ENCODE assay signal across 9 mouse cellular contexts in genomic region chr1:38936780-38937179, GRCm38 (mm10). TPM values are rescaled to one million over a fixed set of nuclear protein-coding genes. Genes with fewer than 3 reads are reported as not detected.
A peak's percentile ranks its signal among the peaks of the same experiment; 100 is the strongest.
DNase-seq lines count a peak whose midpoint lies in the region; ATAC-seq and TF ChIP-seq lines count a peak whose summit lies in the region.
"Had no signal": no experiment of that assay in that cellular context is flagged by ENCODE, and none has a peak within 500 bp of the region (broad histone marks: within the 10 kb centered on the region; RNA-seq: fewer than 3 reads in every experiment).

No protein-coding gene starts in this region.

- DNase-seq in hindbrain, embryonic 10.5 days (ENCODE audit: low spot score) = peak; percentile 56
- DNase-seq in urinary bladder, postnatal 14 days (ENCODE audit: low spot score) = peak; percentile 28
- DNase-seq in urinary bladder, postnatal 4 days (ENCODE audit: low spot score in 2 of 2) = no peak
- peak; percentile 33 for DNase-seq in c-Kit-positive CD71-positive TER-119-positive erythroid progenitor cells, embryonic 14.5 days (ENCODE audit: low spot score)
- peak; percentile 41 for DNase-seq in forebrain, postnatal 0 days
- DNase-seq in naive thymus-derived CD4-positive, alpha-beta T cell, adult 2 months (ENCODE audit: low read depth) = peak; percentile 80
- peak; percentile 75 for DNase-seq in thymus, postnatal 4 days

- peak; percentile 66 for TF ChIP-seq CTCF in forebrain, postnatal 0 days (IDR thresholded peaks at IDR 0.05; ENCODE audit: low read depth)

- no peaks in the 10 kb centered on the region for H3K36me3 ChIP-seq in hindbrain, embryonic 10.5 days
- no peaks in the 10 kb centered on the region for H3K36me3 ChIP-seq in hindbrain, embryonic 12.5 days
- H3K36me3 ChIP-seq in forebrain, postnatal 0 days (ENCODE audit: insufficient read depth) = no peaks in the 10 kb centered on the region

- no peak overlapping the region for H3K4me3 ChIP-seq in hindbrain, embryonic 10.5 days
- H3K4me3 ChIP-seq in hindbrain, embryonic 12.5 days = no peak overlapping the region
- no peak overlapping the region for H3K4me3 ChIP-seq in forebrain, postnatal 0 days (ENCODE audit: low read depth, low read length)

- no peaks in the 10 kb centered on the region for H3K27me3 ChIP-seq in hindbrain, embryonic 10.5 days (ENCODE audit: insufficient read depth, poor library complexity, severe bottlenecking)
- H3K27me3 ChIP-seq in hindbrain, embryonic 12.5 days = no peaks in the 10 kb centered on the region
- 0 out of 2 replicates have a peak, but pooled peaks cover 3% of the 10 kb centered on the region for H3K27me3 ChIP-seq in forebrain, postnatal 0 days (ENCODE audit: insufficient read depth, low read length)

- H3K4me2 ChIP-seq in hindbrain, embryonic 12.5 days (replicated peaks) = no peak overlapping the region
- no peak overlapping the region for H3K4me2 ChIP-seq in forebrain, postnatal 0 days (ENCODE audit: low read depth)

- ATAC-seq in hindbrain, embryonic 12.5 days (ENCODE audit: low FRiP score) = no peak
- ATAC-seq in forebrain, postnatal 0 days = no peak

- WGBS in hindbrain, embryonic 10.5 days = 26% methylated on average over 6 of the region's 6 CpGs
- WGBS in hindbrain, embryonic 12.5 days = 26% methylated on average over 6 of the region's 6 CpGs
- 26% methylated on average over 6 of the region's 6 CpGs for WGBS in forebrain, postnatal 0 days

- H3K4me1 ChIP-seq in hindbrain, embryonic 10.5 days (replicated peaks) = no peaks in the 10 kb centered on the region
- H3K4me1 ChIP-seq in hindbrain, embryonic 12.5 days = no peaks in the 10 kb centered on the region
- no peaks in the 10 kb centered on the region for H3K4me1 ChIP-seq in forebrain, postnatal 0 days (ENCODE audit: insufficient read depth)

- no peak overlapping the region for H3K27ac ChIP-seq in hindbrain, embryonic 10.5 days
- H3K27ac ChIP-seq in hindbrain, embryonic 12.5 days = no peak overlapping the region
- H3K27ac ChIP-seq in forebrain, postnatal 0 days (ENCODE audit: low read depth, low read length) = no peak overlapping the region

- no peak overlapping the region for H3K9ac ChIP-seq in hindbrain, embryonic 12.5 days
- H3K9ac ChIP-seq in forebrain, postnatal 0 days = no peak overlapping the region

- no peaks in the 10 kb centered on the region for H3K9me3 ChIP-seq in hindbrain, embryonic 10.5 days
- H3K9me3 ChIP-seq in hindbrain, embryonic 12.5 days (replicated peaks) = no peaks in the 10 kb centered on the region
- H3K9me3 ChIP-seq in forebrain, postnatal 0 days (ENCODE audit: low read length) = no peaks in the 10 kb centered on the region

RNA-seq across cellular contexts. Expression of gene Nms, which starts 2.2 kb away (rescaled TPM):
- polyA plus RNA-seq in hindbrain, embryonic 10.5 days (2016; fragmentation: Nextera tagmentation; extraction: Ambion mirVana) = 0.40 and 0.92 TPM in 2 replicates
- polyA plus RNA-seq in hindbrain, embryonic 12.5 days (2016; fragmentation: Nextera tagmentation; extraction: Ambion mirVana) = 0.56 and 1.3 TPM in 2 replicates
- total RNA-seq in forebrain, postnatal 0 days (2014; rRNA removed) = 0.15 and 1.3 TPM in 2 replicates
- polyA plus RNA-seq in forebrain, postnatal 0 days (2015; fragmentation: Nextera tagmentation; extraction: Ambion mirVana) = 0.38 and 0.85 TPM in 2 replicates
- polyA plus RNA-seq: lung, embryonic 16.5 days had no signal

RNA-seq across cellular contexts. Expression of gene Chst10, which starts 38.8 kb away (rescaled TPM):
- polyA plus RNA-seq in hindbrain, embryonic 10.5 days (2016; fragmentation: Nextera tagmentation; extraction: Ambion mirVana) = 12.8 and 14.3 TPM in 2 replicates
- 31.0 and 32.4 TPM in 2 replicates for polyA plus RNA-seq in hindbrain, embryonic 12.5 days (2016; fragmentation: Nextera tagmentation; extraction: Ambion mirVana)
- 79.3 and 85.2 TPM in 2 replicates for total RNA-seq in forebrain, postnatal 0 days (2014; rRNA removed)
- polyA plus RNA-seq in forebrain, postnatal 0 days (2015; fragmentation: Nextera tagmentation; extraction: Ambion mirVana) = 60.1 and 71.7 TPM in 2 replicates

RNA-seq across cellular contexts. Expression of gene Pdcl3, which starts 48.6 kb away (rescaled TPM):
- 140 and 160 TPM in 2 replicates for polyA plus RNA-seq in hindbrain, embryonic 10.5 days (2016; fragmentation: Nextera tagmentation; extraction: Ambion mirVana)
- polyA plus RNA-seq in hindbrain, embryonic 12.5 days (2016; fragmentation: Nextera tagmentation; extraction: Ambion mirVana) = 168 and 179 TPM in 2 replicates
- total RNA-seq in forebrain, postnatal 0 days (2014; rRNA removed) = 58.4 and 73.2 TPM in 2 replicates
- polyA plus RNA-seq in forebrain, postnatal 0 days (2015; fragmentation: Nextera tagmentation; extraction: Ambion mirVana) = 157 and 159 TPM in 2 replicates

Comparison
In these comparisons a context has a peak if more than half of its experiments do, and no peak if none do; other contexts are left out.
1. DNase-seq: peak in hindbrain, embryonic 10.5 days (single experiment), urinary bladder, postnatal 14 days (single experiment), c-Kit-positive CD71-positive TER-119-positive erythroid progenitor cells, embryonic 14.5 days (single experiment), forebrain, postnatal 0 days (single experiment), naive thymus-derived CD4-positive, alpha-beta T cell, adult 2 months (single experiment) and thymus, postnatal 4 days (single experiment); none in urinary bladder, postnatal 4 days (0 of 2).